Mouse (Mus musculus): ENCODE measurements around the gene Cdh4.

Gene Cdh4

DNA sequence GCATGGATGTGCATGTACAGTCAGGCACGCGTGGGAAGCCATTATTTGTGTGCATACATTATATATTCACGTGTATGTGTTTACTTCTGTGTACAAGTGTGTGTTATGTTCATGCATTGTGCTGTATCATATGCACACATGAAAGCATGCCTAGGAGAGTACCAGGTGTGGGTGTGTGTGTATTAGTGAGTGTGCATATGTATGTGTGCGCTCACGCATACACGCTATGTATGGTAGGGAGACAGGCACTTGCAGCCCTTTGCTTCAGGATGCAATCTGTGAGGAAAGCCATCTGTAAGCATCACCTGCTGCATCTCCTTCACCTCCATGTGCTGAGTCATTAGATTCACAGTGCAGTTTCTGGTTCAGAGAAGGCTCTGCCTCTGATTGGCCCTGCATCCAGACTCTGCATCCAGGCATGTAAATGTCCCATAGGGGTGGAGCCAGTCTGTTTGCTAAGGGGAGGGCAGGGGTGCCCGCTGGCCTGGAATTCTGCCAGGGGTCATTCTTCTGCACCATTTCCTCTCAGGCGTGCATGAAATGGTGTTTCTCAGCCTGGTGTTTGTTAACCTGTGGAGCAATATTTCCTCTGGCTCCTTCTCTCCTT, 25.7 kb downstream of the Cdh4 start:
- DNase-seq = no peak

- DNase-seq = no peak
Measured at GRCm38 (mm10) chr2:179476622-179477021, 34.4 kb downstream of the Cdh4 start.

DNA sequence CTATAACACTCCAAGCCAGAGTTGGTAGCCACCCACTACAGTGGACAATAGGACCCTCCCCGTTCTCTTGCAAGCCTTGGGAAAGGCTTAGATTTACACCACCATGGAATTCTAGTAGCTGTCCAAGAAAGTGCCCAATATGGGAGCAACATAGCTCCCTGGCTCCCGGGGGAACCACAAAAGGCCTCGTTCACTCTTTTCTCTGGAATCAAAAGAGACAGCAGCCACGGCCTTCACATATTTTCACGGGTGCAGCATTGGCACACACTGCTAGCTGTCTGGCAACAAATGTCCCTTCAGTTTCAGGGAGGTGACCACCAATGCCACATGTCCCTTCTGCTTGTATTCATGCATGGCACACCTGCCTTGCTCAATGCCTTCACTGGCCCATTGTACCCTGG, 38.6 kb downstream of the Cdh4 start:
- DNase-seq = no peak

DNA sequence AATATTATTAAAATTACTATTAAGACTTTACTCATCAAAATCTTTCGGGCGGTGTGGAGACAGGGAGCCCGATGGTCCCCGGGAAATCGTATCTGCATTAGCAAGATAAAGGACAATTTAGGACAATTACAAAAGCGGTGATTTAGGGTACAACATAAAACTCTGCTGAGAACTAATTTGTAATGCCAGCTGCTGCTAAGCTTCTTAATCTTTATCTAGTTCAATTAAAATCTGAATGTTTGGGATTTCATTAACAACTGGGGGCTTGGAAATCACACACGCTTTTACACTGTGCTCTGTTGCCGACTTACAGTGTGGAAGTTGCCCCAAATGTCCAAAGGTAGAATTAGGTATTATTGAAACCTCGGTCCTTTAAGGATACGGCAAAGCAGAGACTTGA, 39.1 kb downstream of the Cdh4 start:
- no peak for DNase-seq

- DNase-seq = no peak
Measured at GRCm38 (mm10) chr2:179488526-179489139, 46.4 kb downstream of the Cdh4 start.

DNA sequence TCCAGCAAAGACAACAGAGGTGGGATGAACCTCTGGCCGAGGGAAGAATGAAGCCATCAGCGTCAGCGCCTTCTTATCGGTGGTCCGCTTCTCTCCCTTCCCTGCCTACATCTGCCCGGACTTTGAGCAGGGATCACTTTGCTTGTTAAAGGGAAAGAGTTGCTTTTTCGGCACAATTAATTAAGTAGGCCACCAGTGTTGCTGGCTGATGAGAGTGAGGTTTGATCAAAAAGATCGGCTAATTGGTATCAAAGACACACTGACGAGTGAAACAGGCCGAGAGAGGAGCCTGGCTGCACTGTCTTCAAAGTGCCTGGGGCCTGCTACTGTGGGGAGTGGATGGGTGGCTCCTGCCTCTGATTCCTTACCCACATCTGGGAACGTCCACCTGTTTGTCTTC, 49.7 kb downstream of the Cdh4 start:
- no peak for DNase-seq

DNA sequence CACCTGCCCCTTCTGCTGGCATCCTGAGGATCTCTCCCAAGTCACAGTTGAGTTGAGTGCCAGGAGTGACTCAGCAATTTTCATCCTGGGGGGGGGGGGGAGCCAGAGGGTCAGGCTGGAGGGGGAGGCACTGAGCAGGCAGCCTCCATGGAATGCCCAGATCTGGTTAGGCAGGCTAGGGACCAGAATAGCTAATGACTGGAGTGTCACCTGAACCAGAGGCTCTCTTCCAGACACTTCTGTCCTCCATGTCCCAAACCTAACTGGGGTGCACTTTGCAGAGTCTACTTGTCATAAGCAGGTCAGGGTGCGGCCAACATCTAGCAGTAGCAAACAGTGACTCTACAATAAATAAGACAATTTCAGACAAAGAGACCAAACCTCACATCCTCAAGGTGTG, 52.0 kb downstream of the Cdh4 start:
- no peak for DNase-seq

GRCm38 (mm10) chr2:179510439-179510838, 68.2 kb downstream of the Cdh4 start:
- no peak for DNase-seq

DNA sequence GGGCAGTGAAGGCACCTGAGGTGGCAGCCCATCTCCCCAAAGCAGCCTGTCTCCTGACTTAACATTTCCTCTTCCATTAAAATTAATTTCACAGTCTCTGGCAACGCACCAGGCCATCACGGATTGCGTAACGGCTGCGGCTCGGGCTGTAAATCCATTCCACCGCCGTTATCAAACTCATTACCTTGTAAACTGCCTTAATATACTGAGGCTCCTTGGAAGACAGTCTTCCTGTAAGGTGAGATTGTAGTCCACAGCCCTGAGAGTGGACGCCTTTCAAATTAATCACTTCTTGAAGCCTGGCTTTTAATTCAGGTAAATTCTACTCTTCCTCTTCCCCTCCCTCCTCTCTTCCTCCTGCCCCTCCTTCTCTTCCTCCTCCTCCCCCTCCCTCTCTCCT, 74.3 kb downstream of the Cdh4 start:
- DNase-seq = no peak

DNA sequence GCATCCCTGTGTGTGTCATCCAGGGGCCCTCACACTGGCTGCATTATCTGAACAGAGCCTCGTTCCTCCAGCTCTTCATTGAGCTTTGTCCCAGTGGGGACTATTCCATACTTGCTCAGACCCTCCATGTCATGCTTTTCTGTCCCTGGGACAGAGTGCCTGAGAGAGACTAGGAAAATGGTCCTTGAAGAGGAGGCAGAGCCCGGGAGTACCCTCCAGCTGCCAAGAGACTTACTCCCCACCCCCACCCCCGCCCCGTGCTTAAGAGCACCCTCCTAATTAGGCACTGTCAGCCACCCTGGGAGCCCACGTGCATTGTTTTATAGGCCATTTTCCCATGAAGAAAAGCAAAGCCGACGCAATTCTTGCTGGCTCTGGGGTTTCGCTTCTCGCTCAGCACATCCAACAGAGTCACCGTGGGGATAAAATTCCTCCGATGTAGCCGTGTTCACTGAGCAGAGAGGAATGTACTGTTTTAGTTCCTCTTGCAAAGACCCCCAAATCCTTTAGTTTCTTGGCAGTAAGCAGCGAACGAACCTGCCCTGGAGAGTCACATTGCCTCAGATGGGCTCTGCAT, 76.3 kb downstream of the Cdh4 start:
- no peak for DNase-seq

- DNase-seq = no peak
Measured at GRCm38 (mm10) chr2:179519161-179519560, 76.9 kb downstream of the Cdh4 start.

GRCm38 (mm10) chr2:179519931-179520330, 77.7 kb downstream of the Cdh4 start:
- DNase-seq = no peak

- no peak for DNase-seq
Measured at GRCm38 (mm10) chr2:179520941-179521340, 78.7 kb downstream of the Cdh4 start.

- DNase-seq = no peak
Measured at GRCm38 (mm10) chr2:179521444-179521843, 79.2 kb downstream of the Cdh4 start.

DNA sequence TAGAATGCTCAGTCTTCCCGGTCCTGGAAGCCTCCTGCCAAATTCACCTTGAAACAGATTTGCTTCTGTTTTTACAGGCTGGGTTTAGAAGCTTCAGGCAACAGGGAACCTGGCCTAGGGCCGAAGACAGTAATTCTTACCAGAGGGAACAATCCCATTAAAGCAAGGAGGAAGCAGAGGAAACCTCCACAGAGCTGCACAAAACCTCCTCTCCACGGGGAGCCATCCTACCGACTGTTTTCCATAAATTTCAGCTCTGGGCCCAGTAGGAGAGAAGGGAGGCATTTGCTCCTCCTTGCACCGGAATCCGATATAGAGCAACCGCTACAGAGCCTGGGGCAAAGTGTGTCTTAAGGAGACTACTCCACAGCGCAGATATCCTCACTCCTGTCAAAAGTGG, 79.9 kb downstream of the Cdh4 start:
- no peak for DNase-seq

GRCm38 (mm10) chr2:179526976-179527375, 84.7 kb downstream of the Cdh4 start:
- DNase-seq = no peak

GRCm38 (mm10) chr2:179530436-179531040, 88.3 kb downstream of the Cdh4 start:
- DNase-seq = no peak

DNA sequence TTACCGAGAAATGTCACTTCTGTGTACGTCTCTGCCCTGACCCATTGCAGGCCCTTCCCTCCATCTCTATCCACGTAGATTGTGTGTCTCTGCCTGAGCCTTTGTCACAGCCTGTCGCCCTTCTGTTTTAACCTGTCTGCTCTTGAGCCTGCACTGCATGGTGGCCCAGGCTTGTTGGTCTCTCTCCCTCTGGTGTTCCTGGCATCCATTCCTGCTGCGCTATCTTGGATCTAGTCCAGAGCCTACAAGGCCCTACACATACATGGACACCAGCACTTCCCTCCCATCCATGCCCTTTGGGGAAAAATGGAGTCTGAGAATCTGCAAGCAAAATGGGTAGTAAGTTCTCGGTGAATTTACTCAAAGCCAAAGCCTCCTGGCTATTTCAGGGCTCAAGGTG, 91.0 kb downstream of the Cdh4 start:
- no peak for DNase-seq

- DNase-seq = no peak
Measured at GRCm38 (mm10) chr2:179533881-179534280, 91.7 kb downstream of the Cdh4 start.

DNA sequence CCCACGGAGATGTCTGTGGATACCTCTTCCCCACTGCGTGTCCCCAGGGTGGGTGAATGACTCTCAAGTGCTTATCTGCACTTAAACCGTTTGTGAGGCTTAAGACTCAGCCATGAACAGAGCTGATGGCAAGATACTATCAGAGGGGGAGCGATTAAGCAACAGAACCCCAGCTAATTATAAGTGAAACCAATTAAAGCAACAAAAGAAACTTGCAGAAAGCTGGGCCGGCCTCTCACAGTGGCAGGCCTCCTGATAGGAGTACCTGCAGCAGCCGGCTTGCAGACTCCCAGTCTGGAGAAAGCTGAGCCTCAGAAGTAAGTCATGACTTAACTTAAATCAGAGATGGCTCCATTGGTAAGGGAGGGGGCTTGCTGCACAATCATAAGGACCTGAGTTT, 93.0 kb downstream of the Cdh4 start:
- no peak for DNase-seq

- no peak for DNase-seq
Measured at GRCm38 (mm10) chr2:179536762-179537161, 94.5 kb downstream of the Cdh4 start.

DNA sequence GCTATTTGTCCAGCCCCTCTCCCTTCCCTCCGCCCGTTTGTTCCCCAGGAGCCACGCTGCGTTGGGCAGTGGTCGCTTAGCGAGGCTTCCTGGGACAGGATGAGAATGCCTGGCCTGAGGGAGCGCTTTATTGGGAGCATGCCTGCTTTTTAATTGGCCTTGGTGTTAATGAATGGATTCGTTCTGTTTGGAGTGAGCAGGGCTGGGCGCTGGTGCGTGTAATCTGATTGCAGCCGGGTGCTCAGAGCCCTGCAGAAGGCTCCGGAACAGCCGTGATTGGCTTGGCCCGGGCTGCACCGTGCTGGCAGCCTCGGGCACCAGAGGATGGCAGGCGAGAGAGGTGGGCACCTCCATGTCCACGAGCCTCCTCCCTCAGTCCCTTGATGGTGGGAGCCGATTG, 95.2 kb downstream of the Cdh4 start:
- no peak for DNase-seq

- no peak for DNase-seq
Measured at GRCm38 (mm10) chr2:179537800-179538450, 95.7 kb downstream of the Cdh4 start.

DNA sequence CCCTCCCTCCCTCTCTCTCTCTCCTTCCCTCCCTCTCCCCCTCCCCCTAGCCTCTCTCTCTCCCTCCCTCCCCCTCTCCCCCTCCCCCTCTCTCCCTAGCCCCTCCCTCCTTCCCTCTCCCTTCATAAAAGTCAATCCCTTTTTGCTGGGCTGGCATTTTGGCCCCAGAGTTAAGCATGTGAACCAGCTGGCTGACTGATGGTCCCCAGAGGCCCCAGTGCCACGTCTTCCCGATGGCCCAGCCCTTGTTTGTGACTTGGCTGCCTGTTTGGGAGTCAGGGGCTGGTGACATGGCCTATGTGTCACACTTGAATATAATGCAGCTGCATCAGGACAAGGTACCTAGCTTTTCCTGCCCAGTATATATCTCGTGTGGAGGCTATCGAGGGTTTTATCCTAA, 96.3 kb downstream of the Cdh4 start:
- DNase-seq = no peak
